ENCODE assay signal across 8 mouse cellular contexts in the genomic region with DNA sequence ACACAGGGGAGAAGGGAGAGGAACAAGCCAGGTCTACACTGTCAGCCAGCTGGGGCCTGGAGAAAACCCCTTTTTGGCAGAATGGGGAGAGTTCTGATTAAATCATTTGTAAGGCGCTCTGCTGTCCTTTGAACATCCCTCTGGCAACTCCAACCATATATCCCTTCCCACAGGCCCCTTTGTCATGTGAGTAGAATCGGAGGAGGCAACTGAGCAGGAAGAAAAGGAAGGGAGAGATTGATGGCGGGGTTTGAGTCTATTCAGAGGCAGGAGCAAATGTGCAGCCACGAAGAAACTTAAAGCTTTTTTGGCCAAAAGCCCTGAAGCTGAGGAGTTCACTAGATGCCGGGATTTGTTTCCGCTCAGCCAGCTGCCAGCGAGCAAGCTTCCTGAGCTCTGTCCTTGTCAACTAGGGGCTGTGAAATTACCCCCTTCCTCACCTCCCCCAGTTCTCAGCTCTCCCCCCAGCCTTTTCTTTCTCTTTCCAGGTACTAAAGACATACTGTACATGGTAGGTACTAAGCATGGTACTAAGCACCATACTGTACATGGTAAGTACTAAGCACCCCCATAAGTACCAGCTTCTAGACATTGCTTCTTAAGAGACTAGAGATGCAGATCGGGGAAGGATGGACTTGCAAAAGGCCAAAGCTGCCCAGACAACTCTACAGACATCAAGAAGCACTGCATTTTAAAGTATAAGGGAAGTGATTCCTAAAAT.
DNase-seq lines count a peak whose midpoint lies in the region; ATAC-seq lines count a peak whose summit lies in the region.

No protein-coding gene starts in this region.

- H3K36me3 ChIP-seq in embryonic facial prominence, embryonic 12.5 days: no peaks in the 10 kb centered on the region

- H3K4me1 ChIP-seq in embryonic facial prominence, embryonic 12.5 days: peaks cover 21% of the 10 kb centered on the region

- ATAC-seq in embryonic facial prominence, embryonic 12.5 days (ENCODE audit: insufficient number of reproducible peaks, insufficient read depth, low FRiP score, low TSS enrichment): no peak

- DNase-seq in cerebellum, postnatal 10 days: peak; percentile 21 to 28
- no peak for DNase-seq in cerebellum, postnatal 25 days
- peak; percentile 33 for DNase-seq in left cerebral cortex, postnatal 4 days
- DNase-seq in left cerebral cortex, adult 11 months (ENCODE audit: low spot score): no peak
- peak; percentile 41 to 58 for DNase-seq in kidney, postnatal 4 days
- no peak for DNase-seq in gastrocnemius, adult 8-10 months (ENCODE audit: low spot score in 2 of 2)
- DNase-seq in gastrocnemius, adult 18-20 months (ENCODE audit: low spot score): no peak

- intact Hi-C loops in left cerebral cortex, postnatal 4 days (cut with DNase I): loop anchor here (2.0 kb wide), 1 partner anchor 36 kb away; no protein-coding TSS in a partner anchor

- no peaks in the 10 kb centered on the region for H3K27me3 ChIP-seq in embryonic facial prominence, embryonic 12.5 days

- WGBS in embryonic facial prominence, embryonic 12.5 days: 31% methylated on average over 8 of the region's 8 CpGs

- no peak overlapping the region for H3K4me3 ChIP-seq in embryonic facial prominence, embryonic 12.5 days

- no peak overlapping the region for H3K4me2 ChIP-seq in embryonic facial prominence, embryonic 12.5 days (replicated peaks)

- H3K9ac ChIP-seq in embryonic facial prominence, embryonic 12.5 days: no peak overlapping the region

- no peaks in the 10 kb centered on the region for H3K9me3 ChIP-seq in embryonic facial prominence, embryonic 12.5 days

- peak overlapping the region; percentile 41; the same call in 1 of the 2 replicates for H3K27ac ChIP-seq in embryonic facial prominence, embryonic 12.5 days

Comparison
In these comparisons a context has a peak if more than half of its experiments do, and no peak if none do; other contexts are left out.
1. DNase-seq: peak in cerebellum, postnatal 10 days (2 of 2), left cerebral cortex, postnatal 4 days (single experiment) and kidney, postnatal 4 days (2 of 2); none in cerebellum, postnatal 25 days (0 of 2), left cerebral cortex, adult 11 months (single experiment), gastrocnemius, adult 8-10 months (0 of 2) and gastrocnemius, adult 18-20 months (single experiment).